Mouse (Mus musculus): Measurements from ENCODE around the gene Sfta2.

DNA sequence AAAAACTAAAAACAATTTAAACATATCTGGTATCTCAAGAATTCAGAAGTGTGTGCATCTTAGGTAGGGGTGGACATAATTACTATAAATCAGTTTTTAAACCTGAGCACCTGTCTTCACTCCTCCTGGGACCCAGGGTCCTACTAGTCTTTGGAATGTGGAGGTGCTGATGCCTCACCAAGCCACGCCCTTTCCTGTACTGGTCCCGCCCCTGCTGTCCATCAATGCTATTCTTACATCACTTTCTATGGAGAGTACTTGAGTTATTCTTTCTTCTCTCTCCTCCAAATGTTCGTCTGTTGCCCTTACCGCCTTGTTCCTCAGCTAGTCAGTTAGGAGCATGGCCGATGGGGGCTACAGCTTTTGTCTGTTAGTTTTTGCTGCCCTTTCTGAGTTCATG, 35.0 kb downstream of the Sfta2 start:
- TF ChIP-seq CTCF (IDR thresholded peaks at IDR 0.05) (no peak), EP300 (IDR thresholded peaks at IDR 0.05) (no peak)
